Mouse (Mus musculus): Measurements from ENCODE around the gene Morc2a. TPM values are rescaled to one million over a fixed set of nuclear protein-coding genes. Genes with fewer than 3 reads are reported as not detected.
A peak's percentile ranks its signal among the peaks of the same experiment; 100 is the strongest.

The Morc2a gene
- total RNA-seq (2021) = 10 to 100 TPM; 18.7 to 22.0 TPM

DNA sequence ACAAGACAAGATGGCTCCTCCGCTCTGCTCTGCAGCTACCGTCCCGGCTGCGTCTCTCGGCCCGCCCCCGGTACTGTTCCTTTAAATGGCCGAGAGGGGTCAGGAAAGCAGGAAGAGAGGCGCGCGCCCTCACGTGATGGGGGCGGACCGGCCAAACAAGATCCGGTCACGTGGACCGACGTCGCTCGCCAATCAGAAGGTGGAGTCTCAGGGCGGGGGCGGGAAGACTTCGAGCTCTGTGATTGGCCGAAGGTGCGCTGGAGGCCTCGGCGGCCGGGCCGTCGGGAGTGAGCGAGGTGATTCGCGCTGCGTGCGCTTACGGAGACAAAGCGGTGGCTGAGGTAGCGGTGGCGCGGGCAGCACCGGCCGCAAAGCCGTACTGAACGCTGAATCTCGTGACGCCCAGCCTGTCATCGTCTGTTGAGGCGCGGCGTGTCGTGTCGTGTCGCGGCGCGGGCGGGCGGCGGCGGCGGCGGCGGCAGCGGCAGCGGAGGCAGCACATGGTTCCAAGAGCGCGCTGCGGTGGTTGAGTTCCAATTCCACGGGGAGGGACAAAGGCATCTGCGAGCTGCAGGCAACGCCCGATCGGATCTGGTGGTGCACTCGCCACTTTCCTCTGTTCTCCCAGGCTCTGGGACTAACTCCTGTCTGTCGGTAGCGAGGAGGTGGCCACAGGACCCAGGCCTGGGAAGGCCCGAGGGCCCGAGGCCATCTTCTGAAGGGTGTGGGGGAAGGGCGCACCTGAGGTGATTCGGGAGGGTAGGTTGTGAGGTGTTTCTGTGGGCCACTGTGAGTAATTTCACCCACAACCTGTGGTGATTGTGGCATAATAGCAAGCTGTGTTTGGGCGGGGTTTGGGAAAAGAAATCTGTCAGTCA is at the start of gene Morc2a:
Morc2a (plus strand) TSS at position 228 of the 878 bp plus-strand sequence.
- intact Hi-C loops (cut with DNase I) = loop anchor here (2.0 kb wide), 1 partner anchor 114 kb away; no protein-coding TSS in a partner anchor
- DNase-seq = peak; percentile 93 to 96

GRCm38 (mm10) chr11:3601966-3602365 is 47.0 kb upstream of the Morc2a start:
- intact Hi-C loops (cut with DNase I) = loop anchor here (1.0 to 2.0 kb wide), 3 partner anchors 27 to 129 kb away; no protein-coding TSS in a partner anchor
- DNase-seq = peak in 1 of 2 experiments; percentile 4

GRCm38 (mm10) chr11:3602687-3603086 is 46.3 kb upstream of the Morc2a start:
- intact Hi-C loops (cut with DNase I) = loop anchor here (1.0 to 2.0 kb wide), 2 partner anchors 67 to 130 kb away; no protein-coding TSS in a partner anchor
- peak; percentile 12 to 14 for DNase-seq

GRCm38 (mm10) chr11:3606456-3606855 is 42.5 kb upstream of the Morc2a start:
- DNase-seq = no peak

DNA sequence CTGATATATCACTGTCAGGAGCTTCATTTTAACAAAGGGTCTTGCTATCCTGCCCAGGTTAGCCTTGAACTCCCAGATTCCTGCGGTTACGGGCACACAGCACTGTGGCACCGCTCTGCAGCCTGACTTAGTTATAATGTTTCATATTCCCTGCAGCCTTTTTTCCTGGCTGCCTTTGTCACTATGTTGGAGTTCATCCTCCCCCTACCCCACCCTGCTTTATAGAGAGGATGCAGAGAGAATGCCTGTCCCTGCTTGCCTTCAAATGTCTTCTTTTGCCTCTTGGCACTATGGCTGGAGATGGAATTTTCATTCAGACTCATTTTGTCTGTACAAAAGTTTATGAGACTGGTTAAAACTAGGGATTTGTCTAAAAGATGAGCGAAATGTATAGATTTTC is 33.4 kb upstream of the Morc2a start:
- no peak for DNase-seq
- intact Hi-C loops (cut with DNase I) = no loop called here

More at GRCm38 (mm10) chr11:3606456-3606855, 42.5 kb upstream of the Morc2a start:
- intact Hi-C loops (cut with DNase I) = no loop called here

DNA sequence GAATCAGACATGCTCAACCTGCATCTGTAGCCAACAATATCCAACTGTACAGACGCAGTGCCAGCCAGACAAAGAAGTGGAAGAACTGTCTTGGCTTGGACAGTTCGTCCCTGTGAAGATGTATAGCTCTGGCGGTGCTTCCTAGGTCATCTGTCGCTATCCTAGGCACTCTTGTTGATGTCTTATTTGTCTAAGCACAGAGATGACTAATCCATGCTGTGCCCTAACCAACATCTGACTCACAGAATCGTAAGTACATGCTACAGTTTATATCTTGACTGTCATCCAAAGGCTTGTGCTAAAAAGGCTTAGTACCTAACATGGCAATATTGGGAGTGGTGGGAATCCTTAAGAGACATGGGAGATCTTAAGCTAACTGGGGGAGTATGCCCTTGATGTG is 26.2 kb upstream of the Morc2a start:
- intact Hi-C loops (cut with DNase I) = no loop called here
- DNase-seq = no peak

DNA sequence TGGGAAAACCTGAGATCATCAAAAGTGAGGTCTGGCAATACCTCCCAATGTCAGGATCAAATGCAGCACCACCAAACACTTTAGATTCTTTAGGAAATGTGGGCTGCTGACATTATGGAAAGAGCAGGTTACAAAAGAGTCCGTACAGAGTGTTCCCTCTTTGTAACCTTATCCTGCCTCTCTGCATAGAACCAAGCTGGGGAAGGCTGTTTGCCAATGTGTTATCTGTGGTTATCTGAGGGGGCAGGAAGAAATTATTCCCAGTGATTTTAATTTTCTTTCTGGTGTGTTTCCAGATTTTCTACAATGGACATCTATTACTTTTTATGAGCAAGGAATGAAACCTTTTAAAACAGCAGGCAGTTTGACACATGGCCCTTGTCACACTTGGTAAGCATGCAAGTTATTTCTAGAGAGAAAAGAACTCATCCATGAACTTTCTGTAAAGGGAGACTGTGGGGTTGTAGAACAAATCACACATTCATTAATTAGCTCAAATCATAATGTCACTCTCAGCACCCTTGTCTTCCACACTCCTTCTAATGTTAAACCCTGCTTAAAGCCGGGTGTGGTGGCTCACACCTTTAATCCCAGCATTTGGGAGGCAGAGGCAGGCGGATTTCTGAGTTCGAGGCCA is 24.5 kb upstream of the Morc2a start:
- intact Hi-C loops (cut with DNase I) = no loop called here
- no peak for DNase-seq

DNA sequence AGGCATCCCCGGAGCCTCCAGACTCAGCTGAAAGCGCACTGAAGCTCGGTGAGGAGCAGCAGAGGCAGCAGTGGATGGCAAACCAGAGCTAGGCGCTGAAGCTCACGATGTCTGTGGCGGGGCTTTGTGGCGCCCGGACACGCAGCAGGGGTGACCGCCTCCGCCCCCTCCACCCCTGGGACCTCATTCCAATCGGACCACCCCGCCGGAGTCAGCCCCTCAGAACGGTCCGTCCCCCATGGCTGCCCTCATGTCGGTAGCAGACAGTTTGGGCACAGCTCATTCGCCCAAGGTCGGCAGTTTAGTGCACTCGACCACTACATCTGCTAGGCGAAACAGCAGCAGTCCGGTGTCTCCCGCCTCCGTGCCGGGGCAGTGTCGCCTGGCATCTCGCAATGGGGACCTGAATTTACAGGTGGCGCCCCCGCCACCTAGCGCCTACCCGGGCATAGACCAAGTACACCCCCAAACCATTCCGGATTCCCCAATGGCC is 19.9 kb upstream of the Morc2a start:
- DNase-seq = no peak
- intact Hi-C loops (cut with DNase I) = no loop called here

- intact Hi-C loops (cut with DNase I) = loop anchor here (1.0 kb wide), 1 partner anchor 98 kb away; no protein-coding TSS in a partner anchor
- DNase-seq = peak; percentile 16 to 22
These were observed 15.7 kb upstream of the Morc2a start for GRCm38 (mm10) chr11:3633269-3633668.

DNA sequence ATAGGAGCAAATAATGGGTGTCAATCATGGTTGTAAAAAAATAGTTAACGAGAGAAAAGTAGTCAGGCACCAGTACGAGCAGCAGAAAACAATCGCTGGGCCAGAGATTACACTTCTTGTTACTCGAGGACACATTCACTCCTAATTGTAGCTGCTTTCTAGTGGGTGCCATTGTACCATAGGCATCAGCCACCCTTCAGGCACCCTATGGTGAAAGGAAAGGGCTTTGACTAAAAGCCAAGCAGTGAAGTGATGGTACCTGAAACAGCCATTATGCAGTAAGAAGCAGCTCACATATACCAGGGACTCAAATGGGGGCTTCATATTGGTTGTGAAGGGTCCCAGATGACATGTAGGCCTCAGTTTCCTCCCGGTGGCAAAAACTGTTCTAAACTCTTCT is 1.3 kb upstream of the Morc2a start:
- intact Hi-C loops (cut with DNase I) = loop anchor here (2.0 kb wide), 1 partner anchor 113 kb away; no protein-coding TSS in a partner anchor
- DNase-seq = no peak

DNA sequence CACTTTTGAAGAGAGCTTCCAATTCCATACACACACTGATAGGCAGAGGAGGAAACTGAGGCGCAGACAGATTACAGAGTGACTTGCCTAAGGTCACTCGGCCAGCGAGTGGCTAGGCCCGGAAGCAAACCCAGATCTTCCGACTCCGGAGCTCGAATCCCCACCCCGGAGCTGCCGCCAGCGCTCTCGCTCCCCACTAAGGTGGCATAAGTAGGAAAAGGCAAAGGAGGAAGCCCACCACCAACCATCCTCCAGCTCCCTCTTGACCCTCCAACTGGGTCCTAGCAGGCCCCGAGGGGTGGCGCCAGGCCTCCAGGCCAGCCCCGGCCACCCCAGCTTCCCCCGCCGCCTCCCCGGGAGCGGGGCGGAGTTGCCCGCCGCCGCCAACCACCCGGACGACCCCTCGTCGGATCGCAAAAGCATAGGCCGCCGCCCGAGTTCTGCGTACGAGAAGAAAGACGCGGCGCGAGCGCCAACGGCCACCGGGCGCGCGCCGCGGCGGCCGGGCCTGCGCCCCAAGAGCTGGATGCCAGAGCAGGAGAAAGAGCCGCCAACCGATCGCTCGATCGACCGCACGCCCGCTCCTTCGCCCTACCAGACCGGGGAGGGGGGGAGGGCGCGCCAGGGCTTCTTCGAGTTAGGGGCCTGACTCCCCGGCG is 557 bp upstream of the Morc2a start:
- no peak for DNase-seq
- intact Hi-C loops (cut with DNase I) = loop anchor here (2.0 kb wide), 1 partner anchor 114 kb away; no protein-coding TSS in a partner anchor

- no peak for DNase-seq
- intact Hi-C loops (cut with DNase I) = no loop called here
These were observed 1.1 kb downstream of the Morc2a start for GRCm38 (mm10) chr11:3650141-3650540.

GRCm38 (mm10) chr11:3661964-3662363 is 13.0 kb downstream of the Morc2a start:
- no peak for DNase-seq
- intact Hi-C loops (cut with DNase I) = no loop called here

DNA sequence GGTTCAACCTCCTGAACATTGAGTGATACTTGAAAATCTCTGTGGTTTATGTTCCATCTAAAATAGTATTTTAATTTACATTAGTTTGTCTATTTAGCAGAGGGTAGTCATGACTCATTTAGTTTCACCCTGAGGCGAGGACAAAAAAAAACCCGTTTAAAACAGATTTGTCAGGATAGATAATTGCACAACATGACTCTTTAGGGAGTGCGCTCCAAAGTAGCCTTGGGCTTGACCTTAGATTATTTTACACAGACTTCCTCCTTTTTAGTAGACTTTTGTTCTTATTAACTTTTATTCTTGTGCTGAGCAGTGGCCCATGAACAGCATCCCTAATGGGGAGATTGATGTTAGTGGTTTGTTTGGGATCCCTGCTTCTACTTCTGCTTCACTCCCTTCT is 18.5 kb downstream of the Morc2a start:
- intact Hi-C loops (cut with DNase I) = no loop called here

DNA sequence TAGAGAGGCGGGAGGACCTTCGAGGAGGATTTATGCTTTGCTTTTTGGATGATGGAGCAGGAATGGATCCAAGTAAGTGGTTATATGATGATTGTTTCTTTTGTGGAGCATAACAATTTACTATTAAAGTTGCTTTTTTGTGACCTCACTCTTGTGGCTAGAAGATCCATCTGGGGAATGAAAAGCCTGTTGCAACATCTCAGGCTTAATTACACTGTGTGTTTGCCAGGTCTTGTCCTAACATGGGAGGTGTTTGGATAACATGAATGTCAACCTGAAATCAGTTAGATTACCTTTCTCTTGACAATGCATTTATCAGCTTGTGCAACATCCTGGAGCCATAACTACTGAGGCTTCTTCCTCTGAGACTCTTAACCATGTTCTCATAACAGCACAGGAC is 19.8 kb downstream of the Morc2a start:
- DNase-seq = no peak
- intact Hi-C loops (cut with DNase I) = no loop called here

More for the DNA sequence above, 18.5 kb downstream of the Morc2a start:
- no peak for DNase-seq

DNA sequence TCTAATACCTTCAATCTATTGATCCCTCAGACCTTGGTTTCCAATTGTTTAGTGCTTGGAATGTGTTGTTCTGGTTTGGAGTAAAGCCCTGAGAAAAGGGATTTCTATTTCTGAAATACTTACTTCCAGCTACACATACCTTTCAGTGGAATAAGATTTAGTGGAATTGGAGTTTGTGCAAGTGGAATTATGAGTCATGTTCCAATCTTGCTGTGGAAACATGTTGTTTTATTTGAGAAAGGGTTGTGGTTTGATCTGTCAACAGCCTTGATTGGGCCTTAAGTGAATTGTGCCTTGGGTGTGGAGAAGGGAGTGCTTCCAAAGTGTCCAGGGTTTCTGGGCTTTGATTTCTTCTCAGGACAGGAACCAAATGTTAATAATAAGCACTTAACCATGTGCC is 20.9 kb downstream of the Morc2a start:
- DNase-seq = no peak
- intact Hi-C loops (cut with DNase I) = no loop called here

GRCm38 (mm10) chr11:3671000-3671628 is 22.1 kb downstream of the Morc2a start:
- intact Hi-C loops (cut with DNase I) = no loop called here

DNA sequence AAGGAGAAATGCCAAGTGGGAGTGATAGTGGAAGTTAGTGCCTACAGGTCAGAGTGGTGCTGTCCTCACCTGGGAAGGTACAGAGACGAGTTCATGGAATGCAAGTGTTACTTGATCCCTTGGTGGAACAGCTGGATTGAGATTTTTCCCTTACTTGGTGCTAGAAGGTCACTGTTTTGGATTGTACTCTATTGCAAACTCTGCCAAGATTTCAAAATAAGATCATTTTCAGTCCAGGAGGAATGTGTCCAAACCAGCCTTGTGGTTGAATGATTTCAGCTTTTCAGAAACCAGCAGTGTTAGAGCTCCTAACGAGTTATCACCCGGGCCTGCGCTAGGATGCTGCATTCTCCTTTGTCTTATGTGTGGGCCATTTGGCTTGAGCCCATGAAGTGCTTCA is 25.6 kb downstream of the Morc2a start:
- intact Hi-C loops (cut with DNase I) = no loop called here
- DNase-seq = no peak

More at GRCm38 (mm10) chr11:3671000-3671628, 22.1 kb downstream of the Morc2a start:
- DNase-seq = no peak

- intact Hi-C loops (cut with DNase I) = no loop called here
- no peak for DNase-seq
These were observed 27.4 kb downstream of the Morc2a start for GRCm38 (mm10) chr11:3676423-3676822.

DNA sequence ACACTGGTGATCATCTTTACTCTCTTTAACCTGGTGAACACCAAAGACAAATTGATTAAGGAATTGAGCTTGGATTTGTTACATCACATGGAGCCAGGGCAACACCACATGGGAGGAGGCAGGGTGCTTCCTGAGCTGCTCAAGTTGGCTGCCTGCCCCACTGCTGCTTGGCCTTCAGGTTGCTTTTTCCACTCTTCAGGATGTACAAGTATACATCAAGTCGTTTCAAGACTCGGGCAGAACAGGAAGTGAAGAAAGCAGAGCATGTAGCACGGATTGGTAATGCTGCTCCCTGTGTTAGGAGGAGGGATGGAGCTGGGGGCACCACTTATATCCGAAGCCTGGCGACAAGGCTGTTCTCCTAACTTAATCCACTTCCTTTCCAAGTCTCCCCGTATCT is 28.2 kb downstream of the Morc2a start:
- intact Hi-C loops (cut with DNase I) = no loop called here
- no peak for DNase-seq

Data from heart, postnatal 36 days (tissue).